Mouse (Mus musculus): ENCODE data around the gene Asb15. TPM values are rescaled to one million over a fixed set of nuclear protein-coding genes. Genes with fewer than 3 reads are reported as not detected.
A peak's percentile ranks its signal among the peaks of the same experiment; 100 is the strongest.

Asb15 gene
- polyA plus RNA-seq, 1 experiment from 2014 or later = not detected

DNA sequence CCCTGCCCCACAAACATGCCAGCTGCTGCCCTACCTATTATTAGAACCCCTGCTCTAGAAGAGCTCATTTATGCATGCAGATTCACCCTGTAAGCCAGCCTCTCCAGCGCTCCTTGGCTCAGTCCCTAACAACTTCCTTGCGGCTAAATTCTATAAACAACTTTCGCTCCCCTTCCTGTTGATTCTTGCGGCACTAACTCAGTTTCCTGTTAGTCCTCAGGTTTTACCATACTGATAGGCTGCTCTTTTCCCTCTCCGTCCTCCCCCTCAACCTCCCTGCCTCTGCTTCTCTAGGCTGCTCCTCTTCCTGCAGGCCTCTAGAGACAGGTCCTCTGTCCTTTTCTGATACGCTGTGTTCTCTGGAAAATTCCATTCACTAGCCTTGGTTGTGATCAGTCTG is 43.2 kb downstream of the Asb15 start:
- DNase-seq (ENCODE audit: low spot score) (no peak), ATAC-seq (ENCODE audit: insufficient number of reproducible peaks, low FRiP score, low TSS enrichment, low read depth) (no peak)
- H3K9ac ChIP-seq (ENCODE audit: low read length) = no peak overlapping the region
- no peak overlapping the region for H3K27ac ChIP-seq (replicated peaks; ENCODE audit: low read depth, low read length)
- no peak overlapping the region for H3K4me3 ChIP-seq (ENCODE audit: low read depth, low read length)
- WGBS = 75% methylated on average over 6 of the region's 6 CpGs
- no peaks in the 10 kb centered on the region for H3K9me3 ChIP-seq (ENCODE audit: control insufficient read depth, low read length)
- no peaks in the 10 kb centered on the region for H3K27me3 ChIP-seq (ENCODE audit: control insufficient read depth, insufficient read depth, low read length)
- H3K4me1 ChIP-seq (ENCODE audit: control insufficient read depth, insufficient read depth, low read length) = no peaks in the 10 kb centered on the region
- no peak overlapping the region for H3K4me2 ChIP-seq (ENCODE audit: low read depth, severe bottlenecking)
- no peaks in the 10 kb centered on the region for H3K36me3 ChIP-seq (ENCODE audit: control insufficient read depth, insufficient read depth, low read length)

DNA sequence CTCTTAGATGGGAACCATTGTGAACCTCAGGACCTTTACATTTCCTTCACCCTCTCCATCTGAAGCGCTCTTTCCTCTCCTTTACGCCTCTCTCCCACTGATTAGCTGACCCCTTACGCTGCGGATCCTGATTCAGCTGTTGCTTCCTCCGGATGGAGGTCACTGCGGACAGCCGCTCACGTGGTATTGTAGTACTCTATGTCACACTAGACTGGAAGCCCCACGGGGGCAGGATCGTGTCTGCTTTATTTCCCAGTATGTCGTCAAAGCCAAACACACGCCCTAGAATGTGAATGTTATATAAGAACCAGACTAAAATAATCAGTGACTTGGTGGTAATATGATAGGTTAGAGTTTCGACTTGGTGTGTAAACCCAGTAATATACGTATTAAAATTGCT is 44.5 kb downstream of the Asb15 start:
- no peaks in the 10 kb centered on the region for H3K36me3 ChIP-seq (ENCODE audit: control insufficient read depth, insufficient read depth, low read length)
- H3K4me2 ChIP-seq (ENCODE audit: low read depth, severe bottlenecking) = no peak overlapping the region
- H3K4me3 ChIP-seq (ENCODE audit: low read depth, low read length) = no peak overlapping the region
- H3K27me3 ChIP-seq (ENCODE audit: control insufficient read depth, insufficient read depth, low read length) = no peaks in the 10 kb centered on the region
- no peaks in the 10 kb centered on the region for H3K9me3 ChIP-seq (ENCODE audit: control insufficient read depth, low read length)
- no peaks in the 10 kb centered on the region for H3K4me1 ChIP-seq (ENCODE audit: control insufficient read depth, insufficient read depth, low read length)
- 91% methylated on average over 14 of the region's 14 CpGs for WGBS
- no peak overlapping the region for H3K9ac ChIP-seq (ENCODE audit: low read length)
- H3K27ac ChIP-seq (replicated peaks; ENCODE audit: low read depth, low read length) = no peak overlapping the region
- no peak for ATAC-seq (ENCODE audit: insufficient number of reproducible peaks, low FRiP score, low TSS enrichment, low read depth)
- DNase-seq (ENCODE audit: low spot score) = no peak

DNA sequence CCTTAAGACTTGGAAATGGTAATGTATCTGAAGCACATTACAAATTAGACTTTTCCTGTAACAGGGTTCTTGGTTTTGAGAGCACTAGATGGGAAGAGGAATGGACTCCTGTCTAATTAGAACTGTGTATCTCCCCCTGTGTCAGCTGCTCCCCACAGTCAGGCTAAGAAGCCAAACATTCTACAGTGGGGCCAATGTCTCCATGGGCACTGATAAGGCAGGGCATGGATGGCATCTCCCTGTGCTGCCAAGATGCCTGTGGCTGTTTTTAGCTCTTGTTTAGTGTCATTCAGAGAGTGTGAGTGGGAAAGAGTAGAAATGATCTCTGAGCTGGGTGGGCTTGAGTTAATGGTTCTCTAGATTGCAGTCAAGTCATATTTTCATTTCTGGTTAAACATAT is 45.4 kb downstream of the Asb15 start:
- no peak overlapping the region for H3K4me2 ChIP-seq (ENCODE audit: low read depth, severe bottlenecking)
- no peak overlapping the region for H3K9ac ChIP-seq (ENCODE audit: low read length)
- no peaks in the 10 kb centered on the region for H3K9me3 ChIP-seq (ENCODE audit: control insufficient read depth, low read length)
- H3K27ac ChIP-seq (replicated peaks; ENCODE audit: low read depth, low read length) = no peak overlapping the region
- no peaks in the 10 kb centered on the region for H3K27me3 ChIP-seq (ENCODE audit: control insufficient read depth, insufficient read depth, low read length)
- no peaks in the 10 kb centered on the region for H3K4me1 ChIP-seq (ENCODE audit: control insufficient read depth, insufficient read depth, low read length)
- H3K4me3 ChIP-seq (ENCODE audit: low read depth, low read length) = no peak overlapping the region
- no peaks in the 10 kb centered on the region for H3K36me3 ChIP-seq (ENCODE audit: control insufficient read depth, insufficient read depth, low read length)
- ATAC-seq (ENCODE audit: insufficient number of reproducible peaks, low FRiP score, low TSS enrichment, low read depth) = no peak
- DNase-seq (ENCODE audit: low spot score) = no peak

DNA sequence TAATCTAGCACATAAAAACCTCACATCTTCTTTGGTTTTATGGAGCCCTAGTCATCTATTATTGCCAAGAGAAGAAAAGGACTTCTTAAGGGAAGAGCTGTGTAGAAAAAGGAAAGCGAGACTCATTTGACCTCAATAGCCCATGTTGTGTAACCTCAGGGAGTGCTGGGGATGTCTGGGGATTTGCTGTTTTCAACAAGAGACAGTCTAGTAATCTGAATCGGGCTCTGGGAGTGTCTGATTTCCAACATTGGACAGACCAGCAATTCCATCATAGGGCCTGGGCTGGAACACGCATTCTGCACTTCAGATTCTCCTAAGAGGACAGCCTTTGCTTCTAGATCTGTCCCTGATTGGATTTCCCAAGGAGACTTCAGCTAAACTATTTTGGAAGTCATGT is 55.5 kb downstream of the Asb15 start:
- Histone ChIP-seq H3K27ac (replicated peaks; ENCODE audit: low read depth, low read length) (no peak overlapping the region), H3K9ac (ENCODE audit: low read length) (no peak overlapping the region), H3K27me3 (ENCODE audit: control insufficient read depth, insufficient read depth, low read length) (no peaks in the 10 kb centered on the region), H3K9me3 (ENCODE audit: control insufficient read depth, low read length) (no peaks in the 10 kb centered on the region), H3K4me1 (ENCODE audit: control insufficient read depth, insufficient read depth, low read length) (no peaks in the 10 kb centered on the region), H3K4me2 (ENCODE audit: low read depth, severe bottlenecking) (no peak overlapping the region), H3K4me3 (ENCODE audit: low read depth, low read length) (no peak overlapping the region), H3K36me3 (ENCODE audit: control insufficient read depth, insufficient read depth, low read length) (no peaks in the 10 kb centered on the region)
- DNase-seq (ENCODE audit: low spot score) (no peak), ATAC-seq (ENCODE audit: insufficient number of reproducible peaks, low FRiP score, low TSS enrichment, low read depth) (no peak)
- WGBS = 81% methylated on average over 3 of the region's 3 CpGs

DNA sequence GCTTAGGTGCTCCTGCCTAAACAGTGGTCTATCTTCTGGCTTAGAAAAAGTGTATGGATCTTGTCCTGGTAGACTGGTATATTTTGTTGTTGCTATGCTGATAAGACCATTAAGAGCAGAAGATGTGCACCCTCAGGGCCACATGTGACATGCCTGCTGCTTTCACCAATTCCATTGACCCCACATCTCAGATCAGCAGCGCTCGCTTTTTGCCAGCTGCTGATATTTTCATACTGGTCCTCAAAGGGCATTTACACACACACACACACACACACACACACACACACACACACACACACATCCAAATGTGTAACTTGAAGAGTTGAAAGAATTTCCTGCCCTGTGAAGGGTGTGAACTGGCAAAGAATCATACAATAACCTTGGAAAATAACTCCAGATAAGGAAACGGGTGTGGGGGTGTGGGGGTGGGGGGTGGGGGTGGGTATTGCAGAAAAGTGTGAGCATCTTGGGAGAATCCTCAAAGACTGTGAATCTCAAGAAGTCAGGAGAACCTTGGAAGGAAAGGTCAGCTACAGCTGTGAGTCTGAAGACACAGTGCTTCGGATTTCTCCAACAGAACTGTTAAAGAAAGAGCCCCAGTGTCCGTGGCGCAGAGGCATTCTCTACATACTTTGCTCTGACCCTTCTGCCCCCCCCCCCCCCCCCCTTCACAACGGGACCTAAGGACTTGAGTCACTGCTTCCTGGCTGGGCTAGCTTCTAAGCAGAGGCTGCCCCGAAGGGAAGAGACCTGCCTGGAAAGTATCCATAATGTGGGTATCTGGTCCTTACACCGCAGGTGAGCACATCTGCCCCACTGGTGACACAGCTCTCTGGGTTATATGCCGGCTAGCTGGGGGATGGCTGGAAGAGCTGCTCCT is 57.7 kb downstream of the Asb15 start:
- DNase-seq (ENCODE audit: low spot score) (no peak), ATAC-seq (ENCODE audit: insufficient number of reproducible peaks, low FRiP score, low TSS enrichment, low read depth) (no peak)
- Histone ChIP-seq H3K27ac (replicated peaks; ENCODE audit: low read depth, low read length) (no peak overlapping the region), H3K4me2 (ENCODE audit: low read depth, severe bottlenecking) (no peak overlapping the region), H3K27me3 (ENCODE audit: control insufficient read depth, insufficient read depth, low read length) (no peaks in the 10 kb centered on the region), H3K9ac (ENCODE audit: low read length) (no peak overlapping the region), H3K4me3 (ENCODE audit: low read depth, low read length) (no peak overlapping the region), H3K9me3 (ENCODE audit: control insufficient read depth, low read length) (no peaks in the 10 kb centered on the region), H3K4me1 (ENCODE audit: control insufficient read depth, insufficient read depth, low read length) (no peaks in the 10 kb centered on the region), H3K36me3 (ENCODE audit: control insufficient read depth, insufficient read depth, low read length) (no peaks in the 10 kb centered on the region)
- WGBS = 70% methylated on average over 9 of the region's 10 CpGs

DNA sequence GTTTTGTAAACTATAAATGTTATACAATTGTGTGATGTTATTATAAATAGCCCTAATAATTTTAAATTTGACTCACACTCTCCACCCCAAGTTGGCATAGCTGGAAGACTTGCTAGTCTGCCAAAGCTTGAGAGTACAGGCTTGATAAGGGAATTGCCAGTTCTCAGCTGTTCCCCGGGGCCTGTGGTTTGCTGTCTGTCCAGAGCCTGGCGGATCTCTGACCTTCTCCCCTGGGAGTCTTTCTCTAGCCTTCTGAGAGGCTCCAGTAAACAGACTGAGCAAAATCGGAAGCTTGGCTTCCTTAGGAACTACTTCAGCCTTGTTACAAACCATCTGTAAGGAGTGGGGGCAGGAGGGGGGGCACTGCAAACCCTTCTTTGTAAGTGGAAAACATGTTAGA is 58.9 kb downstream of the Asb15 start:
- Histone ChIP-seq H3K4me1 (ENCODE audit: control insufficient read depth, insufficient read depth, low read length) (no peaks in the 10 kb centered on the region), H3K9me3 (ENCODE audit: control insufficient read depth, low read length) (no peaks in the 10 kb centered on the region), H3K9ac (ENCODE audit: low read length) (no peak overlapping the region), H3K4me2 (ENCODE audit: low read depth, severe bottlenecking) (no peak overlapping the region), H3K27ac (replicated peaks; ENCODE audit: low read depth, low read length) (no peak overlapping the region), H3K27me3 (ENCODE audit: control insufficient read depth, insufficient read depth, low read length) (no peaks in the 10 kb centered on the region), H3K36me3 (ENCODE audit: control insufficient read depth, insufficient read depth, low read length) (no peaks in the 10 kb centered on the region), H3K4me3 (ENCODE audit: low read depth, low read length) (no peak overlapping the region)
- 62% methylated on average over 3 of the region's 3 CpGs for WGBS
- ATAC-seq (ENCODE audit: insufficient number of reproducible peaks, low FRiP score, low TSS enrichment, low read depth) (no peak), DNase-seq (ENCODE audit: low spot score) (no peak)

DNA sequence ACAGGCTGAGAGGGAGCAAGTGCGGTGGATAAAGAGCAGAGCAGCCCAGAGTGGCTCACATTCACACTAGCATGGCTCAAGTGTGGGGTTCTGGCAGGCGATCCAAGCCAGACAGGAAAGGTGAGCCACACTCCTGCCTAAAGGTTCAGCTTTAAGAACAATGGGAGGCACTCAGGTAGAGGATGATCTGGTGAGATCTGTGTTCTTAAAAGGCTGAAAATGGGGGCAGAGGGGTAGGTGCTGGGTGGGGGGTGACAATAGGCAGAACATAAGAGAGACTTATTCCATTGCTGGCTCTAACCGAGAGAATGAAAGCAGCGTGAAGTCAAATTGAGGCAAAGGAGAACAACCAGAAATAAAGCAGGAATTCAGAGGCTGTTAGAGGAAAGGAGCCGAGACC is 62.3 kb downstream of the Asb15 start:
- Histone ChIP-seq H3K27ac (replicated peaks; ENCODE audit: low read depth, low read length) (no peak overlapping the region), H3K27me3 (ENCODE audit: control insufficient read depth, insufficient read depth, low read length) (no peaks in the 10 kb centered on the region), H3K9me3 (ENCODE audit: control insufficient read depth, low read length) (no peaks in the 10 kb centered on the region), H3K4me2 (ENCODE audit: low read depth, severe bottlenecking) (no peak overlapping the region), H3K4me1 (ENCODE audit: control insufficient read depth, insufficient read depth, low read length) (no peaks in the 10 kb centered on the region), H3K4me3 (ENCODE audit: low read depth, low read length) (no peak overlapping the region), H3K9ac (ENCODE audit: low read length) (no peak overlapping the region), H3K36me3 (ENCODE audit: control insufficient read depth, insufficient read depth, low read length) (no peaks in the 10 kb centered on the region)
- WGBS = 84% methylated on average over 5 of the region's 5 CpGs
- DNase-seq (ENCODE audit: low spot score) (no peak), ATAC-seq (ENCODE audit: insufficient number of reproducible peaks, low FRiP score, low TSS enrichment, low read depth) (no peak)

DNA sequence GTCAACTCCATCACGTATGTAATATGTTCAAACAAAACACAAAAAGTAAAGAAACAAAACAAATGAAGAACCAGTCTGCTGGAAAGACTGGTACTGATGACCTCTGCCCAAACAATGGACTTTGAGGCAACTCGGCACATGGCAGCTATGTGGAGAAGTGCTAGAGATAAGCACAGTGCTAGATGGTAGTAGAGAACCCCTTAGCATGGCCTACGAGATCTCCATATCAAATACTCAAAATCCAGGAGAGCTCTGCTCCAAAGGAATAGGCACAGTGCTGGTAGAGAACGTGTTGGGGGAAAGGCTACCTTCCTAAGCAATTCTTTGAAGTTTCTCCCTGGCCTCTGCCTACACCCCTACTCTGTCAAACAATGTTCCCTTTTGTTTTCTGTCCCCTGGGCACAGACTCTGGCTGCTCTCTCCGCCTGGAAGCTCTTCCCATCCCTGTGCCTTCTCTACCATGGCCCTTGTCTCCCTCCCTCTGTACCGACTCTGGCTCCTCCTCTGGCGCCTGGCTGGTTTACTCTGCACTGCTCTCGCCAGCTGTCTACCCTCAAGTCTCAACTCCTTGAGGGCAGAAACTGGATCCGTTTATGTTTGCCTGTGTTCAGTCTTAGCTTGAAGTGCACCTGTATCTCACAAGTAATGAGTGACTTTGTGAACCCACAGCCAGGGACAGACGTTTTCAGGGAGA is 63.7 kb downstream of the Asb15 start:
- Histone ChIP-seq H3K27me3 (ENCODE audit: control insufficient read depth, insufficient read depth, low read length) (no peaks in the 10 kb centered on the region), H3K4me3 (ENCODE audit: low read depth, low read length) (no peak overlapping the region), H3K4me2 (ENCODE audit: low read depth, severe bottlenecking) (no peak overlapping the region), H3K4me1 (ENCODE audit: control insufficient read depth, insufficient read depth, low read length) (no peaks in the 10 kb centered on the region), H3K27ac (replicated peaks; ENCODE audit: low read depth, low read length) (no peak overlapping the region), H3K36me3 (ENCODE audit: control insufficient read depth, insufficient read depth, low read length) (no peaks in the 10 kb centered on the region), H3K9ac (ENCODE audit: low read length) (no peak overlapping the region), H3K9me3 (ENCODE audit: control insufficient read depth, low read length) (no peaks in the 10 kb centered on the region)
- ATAC-seq (ENCODE audit: insufficient number of reproducible peaks, low FRiP score, low TSS enrichment, low read depth) (0 out of 2 replicates have a peak, but pooled peaks have one; percentile 62), DNase-seq (ENCODE audit: low spot score) (no peak)
- WGBS = 56% methylated on average over 10 of the region's 10 CpGs
